Mouse (Mus musculus): Measurements from ENCODE around the gene Clrn3. TPM values are rescaled to one million over a fixed set of nuclear protein-coding genes. Genes with fewer than 3 reads are reported as not detected.

Gene Clrn3
- polyA plus RNA-seq, 1 experiment from 2014 or later, result not detected

- no peaks in the 10 kb centered on the region for H3K9me3 ChIP-seq (ENCODE audit: control insufficient read depth, low read length)
- H3K9ac ChIP-seq (ENCODE audit: low read length), result no peak overlapping the region
- H3K4me3 ChIP-seq (ENCODE audit: control insufficient read depth in 1 of 2, insufficient read depth in 1 of 2, low read depth in 1 of 2, low read length in 2 of 2), result no peak overlapping the region
- no peak overlapping the region for H3K27ac ChIP-seq (replicated peaks in 1 of 2; ENCODE audit: control insufficient read depth in 1 of 2, insufficient read depth in 1 of 2, low read depth in 2 of 2, low read length in 2 of 2)
- no peak overlapping the region for H3K4me2 ChIP-seq (ENCODE audit: low read length)
- H3K36me3 ChIP-seq (ENCODE audit: control insufficient read depth, insufficient read depth, low read length), result no peaks in the 10 kb centered on the region
- peaks cover 7% of the 10 kb centered on the region; the same call in 1 of the 2 replicates for H3K27me3 ChIP-seq (ENCODE audit: control insufficient read depth, insufficient read depth, low read length)
- ATAC-seq (ENCODE audit: insufficient number of reproducible peaks, insufficient read depth, low FRiP score, low read depth), result no peak
- peaks cover 3 to 4% of the 10 kb centered on the region in 2 experiments; a peak in 2 of 4 replicates for H3K4me1 ChIP-seq (ENCODE audit: control insufficient read depth in 2 of 2, insufficient read depth in 2 of 2, low read length in 2 of 2)
- WGBS, result 53% methylated on average over 5 of the region's 5 CpGs
Observed at GRCm38 (mm10) chr7:135546530-135546929, 18.1 kb upstream of the Clrn3 start.

DNA sequence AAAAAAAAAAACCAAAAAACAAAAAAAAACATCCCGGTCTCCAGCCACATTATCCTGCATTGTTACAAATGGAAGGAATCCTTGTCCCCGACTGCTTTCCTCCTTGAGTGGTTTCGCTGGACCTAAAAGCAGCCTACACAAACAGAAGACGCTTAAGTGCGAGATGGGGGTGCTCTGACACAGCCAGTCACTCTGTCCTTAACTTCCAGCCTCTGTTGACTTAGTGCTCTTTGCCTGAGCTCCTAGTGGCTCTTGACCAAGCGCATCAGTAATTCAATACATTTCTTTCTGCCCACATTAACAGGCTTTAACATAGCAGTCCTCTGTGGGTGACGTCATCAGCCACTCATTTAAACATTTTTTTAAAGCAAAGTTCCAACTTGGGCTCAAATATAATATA, 17.5 kb upstream of the Clrn3 start:
- 57% methylated on average over 7 of the region's 7 CpGs for WGBS
- no peak for ATAC-seq (ENCODE audit: insufficient number of reproducible peaks, insufficient read depth, low FRiP score, low read depth)
- H3K9me3 ChIP-seq (ENCODE audit: control insufficient read depth, low read length), result no peaks in the 10 kb centered on the region
- no peak overlapping the region for H3K4me3 ChIP-seq (ENCODE audit: control insufficient read depth in 1 of 2, insufficient read depth in 1 of 2, low read depth in 1 of 2, low read length in 2 of 2)
- peaks cover 7% of the 10 kb centered on the region; the same call in 1 of the 2 replicates for H3K27me3 ChIP-seq (ENCODE audit: control insufficient read depth, insufficient read depth, low read length)
- H3K4me2 ChIP-seq (ENCODE audit: low read length), result no peak overlapping the region
- no peak overlapping the region for H3K9ac ChIP-seq (ENCODE audit: low read length)
- no peaks in the 10 kb centered on the region for H3K4me1 ChIP-seq (ENCODE audit: control insufficient read depth in 2 of 2, insufficient read depth in 2 of 2, low read length in 2 of 2)
- no peaks in the 10 kb centered on the region for H3K36me3 ChIP-seq (ENCODE audit: control insufficient read depth, insufficient read depth, low read length)
- no peak overlapping the region for H3K27ac ChIP-seq (replicated peaks in 1 of 2; ENCODE audit: control insufficient read depth in 1 of 2, insufficient read depth in 1 of 2, low read depth in 2 of 2, low read length in 2 of 2)

GRCm38 (mm10) chr7:135544321-135544720, 15.9 kb upstream of the Clrn3 start:
- Histone ChIP-seq H3K4me2 (ENCODE audit: low read length) (no peak overlapping the region), H3K27me3 (ENCODE audit: control insufficient read depth, insufficient read depth, low read length) (peaks cover 7% of the 10 kb centered on the region; the same call in 1 of the 2 replicates), H3K4me1 (ENCODE audit: control insufficient read depth in 2 of 2, insufficient read depth in 2 of 2, low read length in 2 of 2) (no peaks in the 10 kb centered on the region), H3K9ac (ENCODE audit: low read length) (no peak overlapping the region), H3K27ac (replicated peaks in 1 of 2; ENCODE audit: control insufficient read depth in 1 of 2, insufficient read depth in 1 of 2, low read depth in 2 of 2, low read length in 2 of 2) (no peak overlapping the region), H3K36me3 (ENCODE audit: control insufficient read depth, insufficient read depth, low read length) (no peaks in the 10 kb centered on the region), H3K4me3 (ENCODE audit: control insufficient read depth in 1 of 2, insufficient read depth in 1 of 2, low read depth in 1 of 2, low read length in 2 of 2) (no peak overlapping the region), H3K9me3 (ENCODE audit: control insufficient read depth, low read length) (no peaks in the 10 kb centered on the region)
- ATAC-seq (ENCODE audit: insufficient number of reproducible peaks, insufficient read depth, low FRiP score, low read depth), result no peak
- 77% methylated on average over 6 of the region's 6 CpGs for WGBS

GRCm38 (mm10) chr7:135543033-135543432, 14.6 kb upstream of the Clrn3 start:
- Histone ChIP-seq H3K27ac (replicated peaks in 1 of 2; ENCODE audit: control insufficient read depth in 1 of 2, insufficient read depth in 1 of 2, low read depth in 2 of 2, low read length in 2 of 2) (no peak overlapping the region), H3K27me3 (ENCODE audit: control insufficient read depth, insufficient read depth, low read length) (peaks cover 4% of the 10 kb centered on the region; the same call in 1 of the 2 replicates), H3K4me2 (ENCODE audit: low read length) (no peak overlapping the region), H3K4me1 (ENCODE audit: control insufficient read depth in 2 of 2, insufficient read depth in 2 of 2, low read length in 2 of 2) (peaks cover 3 to 4% of the 10 kb centered on the region in 2 experiments; a peak in 2 of 4 replicates), H3K9me3 (ENCODE audit: control insufficient read depth, low read length) (no peaks in the 10 kb centered on the region), H3K9ac (ENCODE audit: low read length) (no peak overlapping the region), H3K36me3 (ENCODE audit: control insufficient read depth, insufficient read depth, low read length) (no peaks in the 10 kb centered on the region), H3K4me3 (ENCODE audit: control insufficient read depth in 1 of 2, insufficient read depth in 1 of 2, low read depth in 1 of 2, low read length in 2 of 2) (no peak overlapping the region)
- no peak for ATAC-seq (ENCODE audit: insufficient number of reproducible peaks, insufficient read depth, low FRiP score, low read depth)
- 77% methylated on average over 2 of the region's 3 CpGs for WGBS

- Histone ChIP-seq H3K4me3 (ENCODE audit: control insufficient read depth in 1 of 2, insufficient read depth in 1 of 2, low read depth in 1 of 2, low read length in 2 of 2) (no peak overlapping the region), H3K9me3 (ENCODE audit: control insufficient read depth, low read length) (no peaks in the 10 kb centered on the region), H3K27me3 (ENCODE audit: control insufficient read depth, insufficient read depth, low read length) (peaks cover 4% of the 10 kb centered on the region; the same call in 1 of the 2 replicates), H3K36me3 (ENCODE audit: control insufficient read depth, insufficient read depth, low read length) (no peaks in the 10 kb centered on the region), H3K4me1 (ENCODE audit: control insufficient read depth in 2 of 2, insufficient read depth in 2 of 2, low read length in 2 of 2) (peaks cover 4 to 5% of the 10 kb centered on the region in 2 experiments; a peak in 2 of 4 replicates), H3K4me2 (ENCODE audit: low read length) (no peak overlapping the region), H3K9ac (ENCODE audit: low read length) (no peak overlapping the region), H3K27ac (replicated peaks in 1 of 2; ENCODE audit: control insufficient read depth in 1 of 2, insufficient read depth in 1 of 2, low read depth in 2 of 2, low read length in 2 of 2) (no peak overlapping the region)
- no peak for ATAC-seq (ENCODE audit: insufficient number of reproducible peaks, insufficient read depth, low FRiP score, low read depth)
- WGBS, result 79% methylated on average over 3 of the region's 3 CpGs
Observed at GRCm38 (mm10) chr7:135542235-135542634, 13.8 kb upstream of the Clrn3 start.

DNA sequence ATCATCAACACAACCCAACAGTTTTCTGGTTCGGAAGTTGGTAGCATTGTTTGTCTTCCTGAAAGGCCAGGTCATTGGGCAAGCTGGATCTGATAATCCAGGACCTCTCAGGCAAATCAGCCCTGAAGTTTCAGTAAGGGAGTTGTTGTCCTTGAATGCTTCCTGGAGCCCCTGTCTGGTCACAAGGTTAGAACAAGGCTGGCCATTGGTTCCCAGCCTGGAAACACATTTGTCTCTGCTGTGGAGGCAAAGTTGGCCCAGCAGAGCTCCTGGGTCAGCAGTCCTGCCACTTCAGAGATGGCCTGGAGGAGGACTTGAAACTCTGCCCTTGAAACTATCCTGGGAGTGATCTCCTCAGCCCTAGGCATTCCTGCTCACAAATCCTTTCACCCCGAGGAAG, 11.0 kb upstream of the Clrn3 start:
- no peak overlapping the region for H3K4me3 ChIP-seq (ENCODE audit: control insufficient read depth in 1 of 2, insufficient read depth in 1 of 2, low read depth in 1 of 2, low read length in 2 of 2)
- 65% methylated on average over 2 of the region's 2 CpGs for WGBS
- ATAC-seq (ENCODE audit: insufficient number of reproducible peaks, insufficient read depth, low FRiP score, low read depth), result no peak
- no peak overlapping the region for H3K9ac ChIP-seq (ENCODE audit: low read length)
- H3K4me1 ChIP-seq (ENCODE audit: control insufficient read depth in 2 of 2, insufficient read depth in 2 of 2, low read length in 2 of 2), result peaks cover 4 to 5% of the 10 kb centered on the region in 2 experiments; a peak in 2 of 4 replicates
- no peaks in the 10 kb centered on the region for H3K9me3 ChIP-seq (ENCODE audit: control insufficient read depth, low read length)
- H3K27ac ChIP-seq (replicated peaks in 1 of 2; ENCODE audit: control insufficient read depth in 1 of 2, insufficient read depth in 1 of 2, low read depth in 2 of 2, low read length in 2 of 2), result no peak overlapping the region
- 0 out of 2 replicates have a peak, but pooled peaks cover 5% of the 10 kb centered on the region for H3K27me3 ChIP-seq (ENCODE audit: control insufficient read depth, insufficient read depth, low read length)
- H3K4me2 ChIP-seq (ENCODE audit: low read length), result peak overlapping the region; percentile 99; the same call in 1 of the 2 replicates
- no peaks in the 10 kb centered on the region for H3K36me3 ChIP-seq (ENCODE audit: control insufficient read depth, insufficient read depth, low read length)

- peaks cover 4 to 5% of the 10 kb centered on the region in 2 experiments; a peak in 2 of 4 replicates for H3K4me1 ChIP-seq (ENCODE audit: control insufficient read depth in 2 of 2, insufficient read depth in 2 of 2, low read length in 2 of 2)
- peak; percentile 32; the same call in 1 of the 2 replicates for ATAC-seq (ENCODE audit: insufficient number of reproducible peaks, insufficient read depth, low FRiP score, low read depth)
- H3K4me3 ChIP-seq (ENCODE audit: control insufficient read depth in 1 of 2, insufficient read depth in 1 of 2, low read depth in 1 of 2, low read length in 2 of 2), result peak overlapping the region; percentile 61 to 64
- 1% methylated on average over 71 of the region's 71 CpGs for WGBS
- H3K9ac ChIP-seq (ENCODE audit: low read length), result peak overlapping the region; percentile 67
- no peaks in the 10 kb centered on the region for H3K36me3 ChIP-seq (ENCODE audit: control insufficient read depth, insufficient read depth, low read length)
- no peak overlapping the region for H3K27ac ChIP-seq (replicated peaks in 1 of 2; ENCODE audit: control insufficient read depth in 1 of 2, insufficient read depth in 1 of 2, low read depth in 2 of 2, low read length in 2 of 2)
- H3K9me3 ChIP-seq (ENCODE audit: control insufficient read depth, low read length), result no peaks in the 10 kb centered on the region
- H3K4me2 ChIP-seq (ENCODE audit: low read length), result peak overlapping the region; percentile 99
- H3K27me3 ChIP-seq (ENCODE audit: control insufficient read depth, insufficient read depth, low read length), result 0 out of 2 replicates have a peak, but pooled peaks cover 5% of the 10 kb centered on the region
Observed at GRCm38 (mm10) chr7:135537948-135538741, 9.7 kb upstream of the Clrn3 start.

Data from heart, embryonic 14.5 days (tissue).